Mouse (Mus musculus): ENCODE results near the gene Vmn2r90. TPM values are rescaled to one million over a fixed set of nuclear protein-coding genes. Genes with fewer than 3 reads are reported as not detected.
A peak's percentile ranks its signal among the peaks of the same experiment; 100 is the strongest.

Gene Vmn2r90
- polyA plus RNA-seq, 1 experiment from 2014 or later = not detected

- Histone ChIP-seq H3K9me3 (no peaks in the 10 kb centered on the region), H3K27me3 (replicated peaks) (no peaks in the 10 kb centered on the region), H3K9ac (no peak overlapping the region), H3K36me3 (replicated peaks) (no peaks in the 10 kb centered on the region), H3K4me3 (no peak overlapping the region), H3K4me1 (no peaks in the 10 kb centered on the region), H3K27ac (no peak overlapping the region), H3K4me2 (no peak overlapping the region)
- WGBS = 8% methylated on average over 3 of the region's 3 CpGs
- ATAC-seq (replicated peaks) = peak; percentile 87
These were observed 62.9 kb downstream of the Vmn2r90 start for GRCm38 (mm10) chr17:17766481-17766880.

Other genes starting within 250 kb of the Vmn2r90 start
- gene Lnpep, start 78.7 kb upstream of the Vmn2r90 start, polyA plus RNA-seq (2015; fragmentation: Nextera tagmentation; extraction: Ambion mirVana) = 8.3 and 8.6 TPM in 2 replicates
- gene Spaca6, start 123.4 kb downstream of the Vmn2r90 start, polyA plus RNA-seq (2015; fragmentation: Nextera tagmentation; extraction: Ambion mirVana) = 30.3 and 33.3 TPM in 2 replicates
- 1.2 and 1.6 TPM in 2 replicates for gene Has1, start 151.5 kb downstream of the Vmn2r90 start, polyA plus RNA-seq (2015; fragmentation: Nextera tagmentation; extraction: Ambion mirVana)
- gene Fpr1, start 180.2 kb downstream of the Vmn2r90 start, polyA plus RNA-seq (2015; fragmentation: Nextera tagmentation; extraction: Ambion mirVana) = 0.22 and 0.25 TPM in 2 replicates
- not detected in 2 replicates for gene Fpr2, start 184.1 kb downstream of the Vmn2r90 start, polyA plus RNA-seq (2015; fragmentation: Nextera tagmentation; extraction: Ambion mirVana)
- not detected in 2 replicates for gene Fpr3, start 184.1 kb downstream of the Vmn2r90 start, polyA plus RNA-seq (2015; fragmentation: Nextera tagmentation; extraction: Ambion mirVana)

Data from midbrain, embryonic 15.5 days (tissue).